Mouse (Mus musculus) kidney, adult 8-10 months (tissue): Measurements from ENCODE around the gene Ear10.
"Not testable (repeated sequence)": the region's sequence is repeated elsewhere in the genome, so short reads cannot be mapped to it uniquely, and the experiment has no call there.

Source experiments
- DNase-seq, 2 experiments: peaks; one replicate each; pipeline ENCODE4 v3.0.0; 2022

The Ear10 gene

DNA sequence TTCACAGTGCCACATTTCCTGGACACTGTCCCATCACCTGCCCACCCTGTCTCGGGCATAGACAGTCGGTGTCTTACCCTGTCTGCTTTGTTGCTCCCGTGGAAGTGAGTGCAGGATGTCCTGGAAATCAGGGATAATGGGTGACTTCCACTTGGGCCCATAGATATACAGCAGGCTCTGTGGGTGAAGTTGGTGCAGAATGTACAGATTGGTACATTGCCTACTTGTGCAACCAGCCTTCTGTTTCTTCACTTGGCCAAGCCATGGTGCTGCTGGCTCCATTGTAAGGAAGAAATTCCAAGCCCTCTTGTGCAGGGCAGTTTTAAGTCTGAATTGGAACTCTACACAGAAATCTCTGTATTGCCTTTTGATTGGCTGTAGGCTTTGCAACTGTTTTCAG, at the start of gene Ear10:
Gene Ear10 (minus strand): TSS at position 101 of the 400 bp plus-strand sequence.
- not testable (repeated sequence) for DNase-seq

DNA sequence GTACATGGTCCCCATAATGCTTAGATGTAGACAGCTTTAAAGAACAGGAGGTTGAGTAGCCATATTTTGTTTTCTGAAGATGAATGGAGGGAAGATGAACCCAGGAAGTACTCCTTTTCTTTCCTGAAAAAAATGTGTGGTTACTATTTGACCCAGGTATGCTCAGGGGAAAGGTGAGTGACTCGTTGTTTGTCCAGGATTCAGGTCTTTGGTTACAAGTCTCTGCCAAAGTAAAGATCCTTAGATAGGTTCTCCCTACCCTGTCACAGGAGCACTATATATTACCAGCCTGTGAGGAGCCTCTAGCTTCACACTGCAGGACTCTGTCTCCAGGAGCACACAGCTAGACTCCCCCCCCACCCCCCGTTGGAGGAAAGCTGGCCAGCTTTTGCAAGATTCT, 33.4 kb upstream of the Ear10 start, which contains the start of gene Ang5:
Gene Ang5 (plus strand): TSS at position 301 of the 400 bp plus-strand sequence.
- not testable (repeated sequence) for DNase-seq

DNA sequence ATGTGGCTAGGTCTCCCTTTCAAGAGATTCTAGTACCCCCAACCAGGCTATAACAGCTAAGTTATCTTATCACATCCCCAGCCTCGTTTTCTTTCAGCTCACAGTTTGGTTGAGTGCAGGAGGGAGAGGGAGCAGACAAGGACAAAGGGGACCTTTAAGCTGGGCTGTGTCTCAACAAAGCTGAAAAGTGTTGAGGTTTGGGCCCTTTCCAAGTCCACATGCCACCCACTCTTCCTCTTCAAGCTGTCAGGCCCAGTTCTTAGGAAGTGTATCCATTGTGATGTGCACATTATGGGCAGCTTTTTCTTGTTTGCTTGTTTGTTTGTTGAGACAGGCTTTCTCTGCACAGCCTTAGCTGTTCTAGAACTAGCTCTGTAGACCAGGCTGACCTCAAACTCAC, 31.7 kb upstream of the Ear10 start:
- not testable (repeated sequence) for DNase-seq

DNA sequence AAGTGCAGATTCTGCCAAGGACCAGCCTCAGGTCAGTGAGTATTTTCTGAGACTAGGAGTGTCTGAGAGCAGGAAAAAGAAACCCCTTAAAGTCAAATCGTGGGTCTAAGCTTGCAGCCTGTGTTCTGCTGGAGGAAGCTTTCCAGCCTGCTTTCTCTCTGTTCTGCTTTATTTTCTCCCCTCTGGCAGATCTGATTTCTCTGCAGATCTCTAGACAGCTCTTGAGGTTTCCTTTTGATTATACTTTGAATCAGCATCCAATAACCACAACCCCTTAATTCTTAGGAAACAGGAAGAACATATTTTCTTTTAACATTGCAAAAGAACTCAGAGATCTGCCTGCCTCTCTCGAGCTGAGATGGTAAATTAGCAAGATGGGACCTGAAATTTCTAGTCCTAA, 30.0 kb upstream of the Ear10 start:
- not testable (repeated sequence) for DNase-seq

DNA sequence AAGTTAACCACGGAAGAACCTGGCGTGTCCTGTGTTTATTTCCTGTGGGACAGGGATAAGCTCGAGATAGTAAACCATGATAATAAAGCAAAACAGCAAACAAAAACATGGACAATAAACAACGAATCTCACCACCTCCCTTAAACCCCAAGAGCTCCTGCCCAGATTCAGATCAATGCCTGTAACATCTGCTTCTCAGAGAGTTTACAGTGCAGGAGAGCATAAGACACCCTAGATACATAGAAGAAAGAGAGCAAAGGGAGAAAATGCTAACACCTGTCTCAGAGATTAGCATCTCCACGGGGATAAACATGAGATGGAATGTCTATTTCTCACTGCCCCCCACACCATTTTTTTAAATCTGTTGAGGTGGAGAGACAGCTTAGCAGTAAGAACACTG, 10.0 kb upstream of the Ear10 start:
- not testable (repeated sequence) for DNase-seq

DNA sequence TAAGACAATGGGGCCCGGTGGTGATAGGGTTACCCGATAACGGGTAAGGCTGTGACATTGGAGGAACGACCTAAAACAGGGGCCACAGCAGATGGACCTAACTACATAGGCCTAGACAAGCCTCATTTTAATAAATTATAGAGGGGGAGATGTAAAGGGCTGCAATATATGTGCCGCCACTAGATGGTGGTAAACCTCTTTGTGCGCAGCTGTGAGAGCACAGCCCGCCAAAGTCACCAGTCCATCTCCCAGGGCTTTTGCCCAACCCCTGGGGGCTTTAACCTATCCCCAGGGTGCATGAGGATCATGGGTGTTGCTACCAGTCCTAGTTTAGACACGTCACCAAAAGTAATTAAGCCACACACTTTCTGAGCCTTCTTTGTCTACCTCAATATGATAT, 9.6 kb upstream of the Ear10 start:
- peak; percentile 2 to 34 for DNase-seq

DNA sequence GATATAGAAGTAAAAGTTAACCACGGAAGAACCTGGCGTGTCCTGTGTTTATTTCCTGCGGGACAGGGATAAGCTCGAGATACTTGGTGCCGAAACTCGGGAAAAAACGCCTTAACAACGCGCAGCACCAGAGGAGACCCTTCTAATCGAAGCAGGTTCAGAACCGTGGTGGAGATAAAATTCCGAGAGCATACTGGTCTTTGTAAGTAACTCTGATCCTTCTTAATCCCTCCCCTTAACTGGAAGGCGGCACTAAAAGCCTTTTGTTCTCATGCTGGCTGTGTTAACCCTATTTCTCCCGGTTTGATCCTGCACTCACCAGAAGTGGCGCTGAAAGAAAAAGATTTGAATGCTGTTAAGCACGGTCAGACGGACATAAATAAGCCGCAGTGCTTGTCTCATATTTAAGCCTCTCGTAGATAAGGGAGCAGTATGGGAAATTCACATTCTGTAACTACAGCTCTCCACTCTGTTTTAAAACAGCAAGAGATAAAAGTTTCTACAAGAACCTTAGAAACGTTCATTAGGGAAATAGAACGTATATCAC, 2.1 kb upstream of the Ear10 start:
- not testable (repeated sequence) for DNase-seq

DNA sequence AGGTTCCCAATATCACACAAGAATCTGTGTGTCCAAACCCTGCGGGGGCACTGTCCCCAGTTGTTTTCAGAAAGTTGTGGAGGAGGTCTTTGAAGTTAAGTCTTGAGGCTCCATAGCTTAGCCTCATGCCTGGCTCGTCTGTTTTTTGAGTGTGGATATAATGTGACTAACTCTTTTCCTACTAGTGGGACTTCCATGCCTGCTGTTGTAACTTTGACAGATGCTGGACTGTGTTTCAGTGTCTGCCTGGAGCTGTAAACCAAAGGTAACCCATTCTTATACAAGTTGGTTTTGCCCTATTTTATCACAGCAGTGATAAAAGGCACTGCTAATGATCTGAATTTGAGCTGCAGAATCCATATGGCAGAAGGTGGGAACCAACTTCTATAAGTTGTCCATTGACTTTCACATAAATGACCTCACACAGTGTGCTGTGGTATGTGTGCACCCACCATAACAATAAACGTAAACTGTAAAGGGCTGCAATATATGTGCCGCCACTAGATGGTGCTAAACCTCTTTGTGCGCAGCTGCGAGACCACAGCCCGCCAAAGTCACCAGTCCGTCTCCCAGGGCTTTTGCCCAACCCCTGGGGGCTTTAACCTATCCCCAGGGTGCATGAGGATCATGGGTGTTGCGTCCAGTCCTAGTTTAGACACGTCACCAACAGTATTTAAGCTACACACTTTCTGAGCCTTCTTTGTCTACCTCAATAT, 1.5 kb upstream of the Ear10 start, which contains the start of gene Gm8113:
Gene Gm8113 (plus strand): TSS at position 703 of the 716 bp plus-strand sequence.
- peak; percentile 24 to 59 for DNase-seq

DNA sequence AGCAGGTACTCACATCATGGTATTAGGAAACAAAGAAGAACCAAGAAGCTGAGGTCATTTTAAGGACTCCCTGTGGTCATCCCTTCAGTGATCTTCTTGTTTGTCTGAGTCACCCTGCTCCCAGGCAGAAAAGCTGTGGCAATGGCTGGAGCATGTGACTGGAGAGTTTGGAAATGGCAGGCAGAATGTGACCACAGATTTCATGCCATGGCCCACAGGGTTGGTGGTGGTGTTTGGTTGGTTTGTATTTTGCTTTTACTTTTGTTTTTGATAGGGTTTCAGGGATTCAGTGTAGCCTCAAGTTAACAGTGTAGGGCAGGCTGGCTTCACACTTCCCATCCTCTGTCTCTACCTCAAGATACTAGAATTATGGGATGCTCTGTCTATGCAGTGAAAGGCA, 5.1 kb downstream of the Ear10 start:
- DNase-seq, result not testable (repeated sequence)

DNA sequence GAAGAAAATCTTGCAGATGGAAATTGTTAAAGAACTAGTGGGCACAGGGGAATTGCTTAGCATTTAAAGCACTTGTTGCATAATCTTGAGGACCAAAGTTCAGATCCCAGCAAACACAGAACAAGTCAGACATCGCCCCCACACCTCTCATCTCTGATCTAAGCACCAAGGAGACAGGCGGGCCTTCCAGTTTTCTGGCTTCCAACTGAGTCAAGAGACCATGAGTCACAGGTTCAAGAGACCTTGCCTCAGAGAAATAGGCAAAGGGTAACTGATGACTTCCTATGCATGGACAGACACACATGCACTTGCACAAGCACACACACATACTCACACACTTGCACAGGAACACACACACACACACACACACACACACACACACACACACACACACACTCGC, 24.8 kb downstream of the Ear10 start:
- DNase-seq, result not testable (repeated sequence)

DNA sequence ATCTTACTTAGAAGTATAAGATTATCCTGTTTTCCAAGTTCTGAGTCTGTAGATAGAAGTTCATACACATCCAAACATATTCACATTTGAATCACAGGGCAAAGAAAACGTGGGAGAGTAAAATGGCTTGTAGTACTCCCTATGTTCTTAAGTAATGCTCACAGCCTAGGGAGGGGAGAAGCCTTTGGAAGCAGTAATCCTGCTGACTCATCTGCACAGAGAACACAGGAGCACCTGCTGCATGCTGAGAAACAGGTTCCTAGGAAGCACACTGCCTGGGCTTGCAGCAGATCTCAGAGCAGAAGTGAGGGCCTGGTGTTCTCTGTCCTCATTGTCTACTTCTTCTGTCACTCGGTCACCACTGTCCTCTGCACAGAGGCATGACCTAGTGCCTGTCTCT, 28.0 kb downstream of the Ear10 start:
- not testable (repeated sequence) for DNase-seq

DNA sequence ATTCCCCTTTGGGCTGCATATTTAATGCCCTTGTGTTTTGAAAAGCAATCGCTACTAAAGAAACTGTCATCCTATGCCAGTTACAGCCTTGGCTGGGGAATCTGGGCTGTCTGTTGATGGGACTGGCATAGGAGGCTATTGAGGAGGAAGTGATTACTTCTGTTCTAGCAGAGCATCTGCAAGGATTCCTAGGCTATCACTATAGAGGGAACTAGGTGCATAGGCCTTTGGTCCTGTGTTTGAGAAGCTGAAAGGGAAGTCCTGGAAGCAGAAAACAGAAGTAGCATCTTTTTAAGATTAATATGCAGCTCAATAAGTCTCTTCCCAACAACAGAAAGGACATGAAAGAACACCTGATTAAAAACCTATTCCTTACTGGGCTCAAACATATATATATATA, 32.1 kb downstream of the Ear10 start:
- DNase-seq, result not testable (repeated sequence)

DNA sequence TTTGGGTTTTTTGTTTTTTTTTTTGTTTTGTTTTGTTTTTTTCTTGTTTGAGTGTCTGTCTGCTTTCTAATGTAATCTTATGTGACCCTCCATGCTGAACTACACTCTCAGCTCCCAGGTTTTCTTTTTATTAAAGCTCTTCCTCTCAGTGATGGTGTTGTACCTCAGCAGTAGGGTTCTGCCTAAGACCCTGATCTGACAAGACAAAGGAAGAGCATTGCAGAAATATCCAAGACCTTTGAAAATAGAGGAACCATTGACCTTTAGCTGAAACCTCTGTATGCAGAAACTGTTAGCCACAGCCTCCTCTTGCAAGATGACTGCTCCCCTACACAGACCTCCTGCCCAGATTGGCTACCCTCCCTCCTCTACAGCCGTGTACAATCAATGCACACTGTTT, 37.1 kb downstream of the Ear10 start:
- DNase-seq, result not testable (repeated sequence)

DNA sequence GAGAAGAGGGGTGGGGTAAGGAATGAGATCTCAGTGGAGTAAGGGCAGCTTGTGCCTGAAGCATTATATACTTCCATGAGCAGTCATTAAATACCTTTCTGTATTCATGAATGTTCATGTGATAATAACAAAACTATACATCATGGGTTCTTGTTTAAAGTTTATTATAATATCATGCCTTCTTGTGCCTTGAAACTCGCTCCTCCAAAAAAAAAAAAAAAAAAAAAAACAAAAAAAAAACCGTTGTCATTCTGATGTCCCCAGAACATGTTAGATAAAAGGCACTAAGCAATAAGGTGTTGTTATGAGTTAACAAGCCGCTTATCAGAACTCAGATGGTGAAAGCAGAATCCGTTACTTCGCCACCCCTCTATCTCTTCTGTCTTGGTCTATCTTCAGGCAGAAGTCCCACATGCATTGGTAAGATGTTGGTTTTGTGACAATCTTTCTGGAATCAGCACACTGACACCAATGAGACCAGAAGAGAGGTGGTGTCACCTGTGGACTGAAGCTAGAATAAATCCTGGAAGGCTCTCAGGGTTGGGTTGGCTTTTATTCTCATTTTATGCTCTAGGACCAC, 43.3 kb downstream of the Ear10 start:
- not testable (repeated sequence) for DNase-seq

DNA sequence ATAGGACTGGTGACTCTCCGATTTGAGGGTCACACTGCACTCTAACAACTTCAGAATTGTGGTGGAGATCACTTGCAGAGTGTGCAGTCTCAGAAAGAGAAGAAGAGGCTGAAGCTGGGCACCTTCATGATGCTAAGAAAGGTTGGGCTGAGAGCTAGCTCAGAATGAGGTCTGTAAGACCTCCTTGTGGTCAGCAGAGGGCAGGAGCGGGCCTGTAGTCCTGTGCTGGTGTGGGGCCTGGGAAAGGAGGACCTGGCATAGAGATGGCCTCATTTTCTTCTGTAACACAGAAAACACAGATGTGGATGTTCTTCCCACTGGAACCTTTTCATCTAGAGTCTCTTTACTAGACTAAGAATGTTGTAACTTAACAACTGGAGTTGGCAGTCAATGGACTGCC, 45.6 kb downstream of the Ear10 start:
- DNase-seq, result not testable (repeated sequence)

DNA sequence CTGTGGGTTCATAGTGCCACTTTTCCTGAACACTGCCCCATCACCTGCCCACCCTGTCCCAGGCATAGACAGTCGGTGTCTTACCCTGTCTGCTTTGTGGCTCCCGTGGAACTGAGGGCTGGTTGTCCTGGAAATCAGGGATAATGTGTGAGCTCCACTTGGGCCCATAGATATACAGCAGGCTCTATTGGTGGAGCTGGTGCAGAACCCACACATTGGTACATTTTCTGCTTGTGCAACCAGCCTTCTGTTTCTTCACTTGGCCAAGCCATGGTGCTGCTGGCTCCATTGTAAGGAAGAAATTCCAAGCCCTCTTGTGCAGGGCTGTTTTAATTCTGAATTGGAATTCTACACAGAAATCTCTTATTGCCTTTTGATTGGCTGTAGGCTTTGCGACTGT, 47.9 kb downstream of the Ear10 start, which contains the start of gene Ear1:
Gene Ear1 (minus strand): TSS at position 101 of the 400 bp plus-strand sequence.
- DNase-seq, result not testable (repeated sequence)

DNA sequence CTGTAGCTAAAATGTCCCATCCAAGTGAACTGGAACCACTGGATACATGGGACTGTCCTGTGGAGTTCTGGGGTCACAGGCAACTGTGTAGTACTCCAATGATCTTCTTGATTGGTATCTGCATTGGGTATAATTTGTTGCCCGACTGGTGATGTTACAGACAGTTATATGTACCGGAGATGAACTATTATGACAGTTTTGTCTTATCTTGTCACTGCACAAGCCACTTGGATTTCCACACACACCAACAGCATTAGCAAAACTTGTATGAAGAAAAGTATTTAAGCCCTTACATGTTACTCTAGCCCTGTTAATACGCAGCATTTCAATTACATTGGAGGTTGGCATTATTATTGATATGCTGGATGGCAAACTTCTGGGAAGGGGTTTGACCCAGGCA, 48.5 kb downstream of the Ear10 start:
- not testable (repeated sequence) for DNase-seq
